Mouse (Mus musculus) T-helper 17 cell (primary cell): Measurements from ENCODE around the gene Gpc4.

ENCODE experiments used
- in situ Hi-C, 2 experiments: fragments of 300-600 bp; cut with MboI, MseI; formaldehyde crosslinking; loops; 1 replicate in 1 of 2; 2 replicates in 1 of 2; pipeline ENCODE4 v1.15.1; 2025; ENCODE audit warnings: high pct_unique_total_duplicates in 2 of 2

The Gpc4 gene

DNA sequence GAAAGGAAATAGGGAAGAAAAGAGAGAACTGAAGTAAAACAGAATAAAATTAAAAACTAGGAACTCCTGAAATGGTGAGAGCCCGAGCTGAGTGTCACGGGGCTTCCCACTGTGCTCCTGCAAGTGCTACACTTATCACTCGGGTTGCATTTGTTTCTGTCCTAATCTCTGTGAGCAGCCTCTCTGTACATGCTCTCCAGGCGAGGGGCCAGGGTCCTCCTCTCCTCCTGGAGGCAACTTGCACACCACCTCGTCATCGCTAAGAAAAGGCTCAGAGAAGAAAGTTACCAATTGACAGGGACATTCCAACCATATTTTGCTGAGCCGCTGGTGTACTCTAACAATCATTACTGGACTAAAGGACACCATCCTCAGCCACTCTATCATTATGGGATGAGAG lies 14.0 kb downstream of the Gpc4 start:
- in situ Hi-C loops: no loop called here

GRCm38 (mm10) chrX:52145563-52145962 lies 19.5 kb downstream of the Gpc4 start:
- in situ Hi-C loops: loop anchor here in 1 of 2 experiments (10.0 kb wide), 1 partner anchor 1439 kb away; no protein-coding TSS in a partner anchor

- in situ Hi-C loops: loop anchor here in 1 of 2 experiments (10.0 kb wide), 1 partner anchor 1440 kb away; no protein-coding TSS in a partner anchor
Measured at GRCm38 (mm10) chrX:52144491-52144890, 20.6 kb downstream of the Gpc4 start.

DNA sequence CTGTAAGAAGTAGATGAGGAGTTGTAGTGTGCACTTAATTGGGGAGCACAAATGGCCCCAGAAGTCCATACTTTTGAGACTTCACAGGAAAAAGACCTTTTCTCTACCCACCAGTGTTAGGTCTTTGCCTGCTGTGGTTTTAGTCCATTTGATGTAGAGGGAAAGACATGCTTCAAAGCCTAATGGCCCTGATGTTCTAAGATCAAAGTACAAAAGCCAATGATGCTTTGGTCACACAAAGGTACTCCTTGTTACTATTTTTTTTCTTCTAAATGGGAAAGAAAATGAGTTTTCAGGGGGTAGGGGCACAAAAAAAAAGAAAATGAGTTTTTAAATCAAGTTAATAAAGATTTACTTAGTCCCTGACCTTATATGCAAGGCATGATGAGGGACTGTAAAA lies 24.7 kb downstream of the Gpc4 start:
- in situ Hi-C loops: loop anchor here in 1 of 2 experiments (10.0 kb wide), 1 partner anchor 1444 kb away; no protein-coding TSS in a partner anchor

- in situ Hi-C loops: no loop called here
Measured at GRCm38 (mm10) chrX:52138461-52139075, 26.5 kb downstream of the Gpc4 start.

- in situ Hi-C loops: no loop called here
Measured at GRCm38 (mm10) chrX:52138033-52138432, 27.0 kb downstream of the Gpc4 start.

DNA sequence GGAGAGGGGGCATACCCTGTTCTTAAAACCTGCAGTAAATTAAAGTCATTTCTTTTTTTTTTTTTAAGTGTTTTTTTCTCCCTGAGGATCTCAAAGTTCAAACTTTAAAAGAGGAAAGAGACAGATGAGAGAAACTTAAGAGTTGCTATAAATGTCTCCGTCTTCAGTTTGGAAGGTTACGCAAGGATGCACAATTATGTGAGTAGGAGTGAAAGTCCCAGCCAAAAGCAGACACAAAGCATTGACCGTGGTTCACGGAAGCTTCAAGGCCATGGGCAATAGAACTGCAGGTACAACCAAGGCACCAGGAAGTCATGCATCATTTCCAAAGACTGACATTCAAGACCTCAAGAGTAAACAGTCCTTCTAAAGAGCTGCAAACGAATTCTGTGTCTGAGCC lies 28.5 kb downstream of the Gpc4 start:
- in situ Hi-C loops: no loop called here

DNA sequence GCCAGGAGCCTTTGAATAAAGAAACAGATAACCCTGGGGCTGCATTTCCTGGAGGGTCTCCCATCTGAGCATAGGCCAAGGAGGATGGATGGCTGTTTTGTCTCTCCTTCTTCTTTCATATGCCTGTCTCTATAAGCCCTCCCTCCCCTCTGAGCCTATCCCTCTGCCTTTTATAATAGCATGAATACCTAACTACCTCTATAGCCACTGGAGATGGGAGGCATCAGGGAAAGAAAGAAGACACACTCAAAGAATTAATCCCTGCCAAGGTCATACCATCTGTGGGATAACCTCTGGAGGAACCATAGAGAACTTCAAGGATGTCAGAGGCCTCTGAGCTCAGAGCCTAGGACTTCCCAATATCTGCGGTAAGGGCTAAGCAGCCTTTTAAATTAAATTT lies 35.4 kb downstream of the Gpc4 start:
- in situ Hi-C loops: no loop called here

GRCm38 (mm10) chrX:52128794-52129193 lies 36.3 kb downstream of the Gpc4 start:
- in situ Hi-C loops: no loop called here

DNA sequence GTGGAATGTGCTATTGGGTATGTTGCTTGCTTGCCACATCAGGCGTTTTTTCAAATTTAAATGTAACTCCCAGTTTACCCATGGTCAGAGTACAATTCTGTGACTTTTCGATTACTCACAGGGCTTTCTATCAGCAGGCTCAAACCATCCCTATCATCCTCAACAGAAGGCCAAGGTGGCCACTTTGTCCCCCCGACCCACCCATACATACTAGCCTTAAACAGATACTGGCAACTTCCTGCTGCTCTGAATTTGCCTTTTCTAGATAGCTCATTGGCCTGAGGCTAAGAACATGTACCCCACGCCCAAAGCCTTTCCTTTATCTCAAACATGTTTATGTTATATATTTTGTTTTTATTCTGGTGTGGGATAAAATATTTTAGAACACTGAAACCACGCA lies 51.4 kb downstream of the Gpc4 start:
- in situ Hi-C loops: no loop called here

- in situ Hi-C loops: no loop called here
Measured at GRCm38 (mm10) chrX:52109663-52110062, 55.4 kb downstream of the Gpc4 start.

DNA sequence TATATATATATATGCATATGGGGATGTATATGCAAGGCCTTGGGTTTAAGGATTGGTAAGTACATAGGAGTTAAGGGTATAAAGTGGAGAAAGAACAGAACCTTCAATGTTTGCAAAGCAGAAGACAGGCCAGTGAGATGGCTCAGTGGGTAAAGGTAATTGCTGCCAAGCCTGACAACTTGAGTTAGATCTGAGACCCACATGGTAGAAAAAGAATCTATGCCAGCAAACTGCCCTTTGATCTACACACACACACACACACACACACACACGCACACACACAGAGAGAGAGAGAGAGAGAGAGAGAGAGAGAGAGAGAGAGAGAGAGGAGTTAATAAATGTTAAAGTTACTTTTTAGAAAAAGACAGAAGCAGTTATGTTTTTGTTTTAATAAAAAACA lies 56.1 kb downstream of the Gpc4 start:
- in situ Hi-C loops: no loop called here

GRCm38 (mm10) chrX:52103771-52104170 lies 61.3 kb downstream of the Gpc4 start:
- in situ Hi-C loops: no loop called here

GRCm38 (mm10) chrX:52101940-52102339 lies 63.1 kb downstream of the Gpc4 start:
- in situ Hi-C loops: no loop called here

- in situ Hi-C loops: no loop called here
Measured at GRCm38 (mm10) chrX:52101445-52101844, 63.6 kb downstream of the Gpc4 start.

DNA sequence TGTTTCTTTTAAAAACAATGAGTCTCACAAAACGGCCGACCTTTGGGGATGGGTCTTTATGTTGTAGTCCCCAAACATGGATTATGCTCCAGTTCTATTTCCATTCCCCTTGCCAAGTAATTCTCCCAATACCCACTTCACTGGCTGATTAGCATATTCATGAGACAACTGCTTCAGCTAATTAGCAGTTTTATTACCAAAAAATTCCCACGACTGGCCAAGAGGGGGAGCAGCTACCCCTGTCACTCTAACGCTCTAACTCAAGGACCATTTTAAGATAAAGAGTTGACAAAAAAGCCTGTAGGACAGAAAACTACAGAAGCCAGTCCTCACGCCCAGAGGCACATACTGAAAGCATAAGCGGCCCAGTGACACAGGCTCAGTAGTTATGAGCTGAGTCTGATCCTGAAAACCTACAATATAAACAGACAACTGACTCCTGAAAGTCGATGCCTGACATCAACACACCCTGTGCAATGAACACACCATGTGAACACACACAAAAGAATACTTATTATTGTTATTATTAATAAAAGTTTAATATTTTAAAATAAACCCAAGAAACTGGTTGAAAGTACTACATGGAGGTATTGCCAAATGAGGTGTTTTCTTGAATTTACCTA lies 77.2 kb downstream of the Gpc4 start:
- in situ Hi-C loops: no loop called here

DNA sequence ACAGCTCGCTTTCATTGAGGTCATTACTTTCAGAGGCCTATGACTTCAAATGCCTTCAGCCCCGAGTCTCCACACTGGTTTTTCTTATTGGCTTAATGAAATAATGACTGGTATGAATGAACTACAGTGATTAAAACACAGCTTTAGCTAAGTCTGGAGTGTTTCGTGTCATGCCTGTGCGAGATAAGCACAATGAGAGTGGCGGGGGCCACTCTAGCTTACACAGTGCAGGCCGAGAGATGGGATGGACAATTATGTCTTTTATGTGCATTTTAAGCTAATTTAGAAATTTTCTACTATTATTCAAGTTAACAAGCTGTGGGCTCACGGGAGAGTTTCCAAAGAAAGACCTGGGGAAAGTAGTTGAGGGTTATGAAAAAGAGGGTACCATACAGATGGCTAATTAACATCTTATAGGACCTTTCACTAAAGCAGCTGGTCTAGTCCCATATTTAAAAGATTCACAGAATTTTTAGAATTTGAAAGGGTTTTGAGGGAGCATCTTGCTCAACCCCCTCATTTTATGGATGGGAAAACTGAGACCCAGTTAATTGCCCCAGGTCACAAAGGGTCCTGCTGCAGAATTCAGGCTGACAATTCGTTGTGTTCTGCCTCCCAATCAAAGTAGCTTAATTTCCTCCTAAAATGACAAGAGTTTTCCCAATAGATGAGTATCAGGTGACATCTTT lies 78.0 kb downstream of the Gpc4 start:
- in situ Hi-C loops: no loop called here

DNA sequence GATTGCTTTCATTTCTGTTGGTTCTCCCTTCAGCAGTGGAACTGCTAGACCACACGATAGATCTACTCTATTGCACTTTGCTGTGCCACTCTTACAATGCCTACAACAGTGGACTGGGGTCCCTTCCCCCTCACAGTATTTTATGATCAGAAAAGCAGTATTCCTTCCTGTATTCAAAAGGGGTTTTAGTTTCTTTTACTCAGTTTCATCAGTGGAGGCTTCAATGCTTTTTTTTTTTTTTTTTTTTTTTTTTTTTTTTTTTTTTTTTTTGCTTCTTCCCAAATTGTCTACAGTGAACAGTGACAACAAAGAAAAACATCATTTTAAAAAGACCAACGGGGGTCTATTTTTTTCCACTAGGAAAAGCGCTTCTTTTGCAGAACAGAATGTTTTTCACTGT lies 81.5 kb downstream of the Gpc4 start:
- in situ Hi-C loops: no loop called here

DNA sequence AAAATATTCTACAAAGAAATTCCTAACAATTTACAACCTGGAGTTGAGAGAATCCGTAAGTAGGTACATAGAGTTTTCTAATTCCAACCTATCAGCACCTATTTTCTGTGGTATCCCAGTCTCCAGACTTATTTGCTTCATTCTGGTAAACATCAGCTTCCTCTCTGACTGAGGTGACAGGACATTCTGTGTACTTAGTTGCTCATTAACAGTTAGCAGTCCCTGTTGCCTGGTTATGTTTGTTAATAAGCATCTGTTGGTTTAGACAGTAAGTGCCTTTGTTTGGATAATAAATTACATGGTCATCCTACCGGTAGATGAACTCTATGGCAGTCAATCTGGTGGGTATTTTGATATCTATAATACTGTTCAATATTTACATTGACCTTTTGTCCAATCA lies 92.6 kb downstream of the Gpc4 start:
- in situ Hi-C loops: no loop called here

GRCm38 (mm10) chrX:52053416-52053815 lies 111.6 kb downstream of the Gpc4 start:
- in situ Hi-C loops: no loop called here

DNA sequence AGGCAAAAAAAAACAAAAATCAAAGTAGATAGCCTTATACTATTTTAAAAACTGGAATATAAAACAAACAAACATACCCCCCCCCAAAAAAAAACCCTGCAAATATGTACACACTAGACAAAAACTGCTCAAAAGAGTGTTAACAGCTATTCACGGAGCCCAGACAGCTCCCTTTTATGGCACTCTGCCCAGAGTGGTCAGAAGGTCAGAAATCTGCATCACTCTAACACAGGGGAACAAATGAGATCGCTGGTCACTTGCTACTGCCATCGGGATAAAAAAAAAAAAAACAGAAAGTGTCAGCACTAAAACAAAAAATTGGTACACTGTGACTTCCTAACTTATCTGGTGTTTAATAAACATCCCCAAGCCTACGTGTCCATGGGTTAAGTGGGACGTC lies 113.0 kb downstream of the Gpc4 start:
- in situ Hi-C loops: no loop called here

DNA sequence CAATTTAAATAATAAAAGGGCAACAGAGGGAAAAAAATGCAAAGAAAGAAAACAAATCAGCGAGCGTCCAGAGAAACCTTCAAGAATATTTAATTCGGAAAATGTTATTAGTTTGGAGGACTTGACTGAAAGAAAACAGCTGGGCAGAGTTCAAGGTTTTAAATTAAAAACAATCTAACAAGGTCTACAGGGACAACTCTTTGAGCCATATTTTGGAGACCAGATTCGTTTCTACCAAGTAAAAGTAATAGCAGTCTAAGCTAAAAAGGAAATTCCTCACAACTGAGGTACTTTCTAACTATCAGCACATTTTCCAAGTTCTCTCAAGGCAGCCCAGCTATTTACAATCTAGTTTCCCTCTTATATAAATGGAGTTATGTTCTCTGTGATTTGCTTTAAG lies 114.1 kb downstream of the Gpc4 start:
- in situ Hi-C loops: no loop called here

DNA sequence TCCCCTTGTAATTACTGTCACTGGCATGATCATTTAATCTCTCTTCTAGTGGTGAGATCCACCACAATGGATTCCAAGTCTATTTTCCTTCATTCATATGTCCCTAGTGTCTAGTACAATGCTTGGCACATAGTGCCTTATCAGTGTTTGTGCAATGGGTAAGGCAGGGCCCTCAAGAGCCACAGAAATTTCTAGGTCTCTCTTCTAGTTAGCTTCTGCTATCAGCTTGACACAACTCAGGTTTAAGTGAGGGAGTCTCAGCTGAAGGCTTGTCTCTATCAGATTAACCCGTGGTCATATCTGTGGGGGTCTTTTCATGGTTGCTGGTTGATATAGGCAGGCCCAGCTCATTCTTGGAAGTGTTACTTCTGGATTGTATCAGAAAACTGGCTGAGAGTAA lies 125.2 kb downstream of the Gpc4 start:
- in situ Hi-C loops: no loop called here
